Mouse (Mus musculus) testis, postnatal 14 days (tissue): ENCODE results near the gene Ubfd1.
"Not testable (repeated sequence)": the region's sequence is repeated elsewhere in the genome, so short reads cannot be mapped to it uniquely, and the experiment has no call there.

Experiments
- DNase-seq: peaks from one replicate; pipeline ENCODE4 v3.0.0; 2021; ENCODE audit warnings: low spot score

Ubfd1 gene

DNA sequence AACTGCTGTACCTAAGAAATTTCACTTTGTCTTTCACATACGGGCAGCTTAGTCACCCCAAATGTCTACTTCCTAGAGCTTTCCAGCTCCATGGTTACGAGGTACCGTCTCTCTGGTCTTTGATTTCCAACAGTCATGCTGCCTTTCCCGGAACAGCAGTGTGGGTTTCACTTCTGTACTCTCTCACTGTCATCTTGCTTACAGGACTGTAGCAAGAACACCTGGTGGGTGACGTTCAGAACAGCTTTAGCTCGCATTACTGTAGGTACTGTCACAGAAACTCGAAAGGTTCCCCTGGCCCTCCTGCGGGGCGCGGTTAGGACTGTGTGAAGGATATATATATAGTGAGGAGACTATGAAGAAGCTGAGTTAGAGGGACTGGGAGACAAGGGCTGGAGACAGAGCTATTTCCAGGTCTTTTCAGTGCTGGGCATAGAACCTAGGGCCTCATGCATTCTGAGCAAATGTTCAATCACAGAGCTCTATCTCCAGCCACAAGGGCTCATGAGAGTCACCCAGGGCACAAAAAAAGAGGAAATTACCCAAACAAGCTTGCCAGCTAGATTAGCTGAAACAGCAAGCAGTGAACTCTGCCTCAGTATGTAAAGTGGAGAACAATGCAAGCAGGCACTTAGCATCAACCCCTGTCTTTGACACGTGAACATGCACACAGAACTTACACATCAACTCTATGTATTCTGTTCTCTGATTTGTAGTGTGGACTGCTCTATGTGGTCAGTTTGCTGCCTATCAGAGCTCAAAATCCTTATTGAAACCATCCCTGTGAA is 20.4 kb downstream of the Ubfd1 start:
- no peak for DNase-seq

DNA sequence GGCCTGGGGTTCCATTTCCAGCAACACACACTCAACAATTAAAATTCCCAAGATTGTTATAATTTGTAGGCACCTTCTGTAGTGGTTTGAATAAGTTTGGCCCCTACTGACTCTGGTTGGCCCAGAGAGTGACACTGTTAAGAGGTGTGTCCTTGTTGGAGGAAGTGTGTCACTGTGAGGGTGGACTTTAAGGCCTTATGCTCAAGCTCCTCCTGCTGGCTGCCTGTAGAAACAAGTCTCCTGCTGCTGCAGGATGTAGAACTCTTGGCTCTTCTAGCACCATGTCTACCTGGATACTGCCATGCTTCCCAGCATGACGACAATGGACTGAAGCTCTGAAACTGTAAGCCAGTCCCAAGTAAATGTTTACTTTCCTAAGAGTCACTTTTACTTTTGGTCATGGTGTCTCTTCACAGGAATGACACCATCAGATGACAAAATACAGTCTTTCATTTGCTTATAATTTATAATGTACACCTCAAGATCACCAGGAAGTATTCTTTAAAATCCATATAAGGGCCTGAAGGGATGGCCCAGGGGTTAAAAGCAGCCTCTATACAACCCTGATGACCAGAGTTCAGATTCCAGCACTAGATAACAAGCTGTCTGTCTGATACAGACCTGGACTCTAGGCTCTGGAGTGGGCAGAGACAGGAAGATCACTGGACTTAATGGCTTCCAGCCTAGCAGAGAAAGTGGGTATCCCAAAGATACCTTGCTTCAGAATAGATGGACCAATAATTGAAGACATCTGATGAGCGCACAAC is 27.8 kb downstream of the Ubfd1 start:
- DNase-seq, result no peak

DNA sequence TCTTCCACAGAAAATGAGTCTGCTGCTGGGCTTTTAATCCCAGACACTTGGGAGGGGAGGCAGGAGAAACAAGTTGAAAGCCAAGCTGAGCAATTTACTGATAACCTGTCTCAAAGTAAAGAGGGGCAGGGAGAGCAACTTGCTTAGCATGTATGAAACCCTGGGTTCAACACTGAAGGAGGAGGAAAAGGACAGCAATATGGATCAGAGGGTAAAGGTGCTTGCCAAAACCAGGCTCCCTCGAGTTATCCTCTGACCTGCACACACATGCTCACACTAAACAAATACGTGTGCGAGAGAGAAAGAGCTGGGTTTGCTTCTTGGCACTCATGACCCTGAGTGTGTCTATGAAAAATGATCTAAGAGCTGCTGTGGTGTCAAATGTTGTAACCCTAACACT is 31.0 kb downstream of the Ubfd1 start:
- no peak for DNase-seq

DNA sequence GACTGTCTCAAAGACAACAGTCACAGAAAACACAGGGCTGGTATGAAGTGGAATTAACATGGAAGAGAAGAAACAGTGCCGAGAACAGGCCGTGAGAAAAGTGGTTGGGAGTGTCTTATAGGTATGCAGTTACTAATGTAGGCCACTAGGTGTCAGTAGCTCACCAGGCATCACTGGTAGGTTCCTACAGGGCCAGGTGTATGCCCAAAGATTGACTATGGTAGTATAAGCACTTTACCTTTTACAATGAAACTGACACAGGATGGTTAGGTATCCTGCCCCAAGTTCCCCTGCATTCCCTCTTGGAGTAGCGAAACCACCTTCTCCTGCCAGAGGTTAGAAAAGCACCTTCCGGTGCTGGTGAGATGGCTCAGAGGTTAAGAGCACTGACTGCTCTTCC is 32.2 kb downstream of the Ubfd1 start:
- DNase-seq, result no peak

DNA sequence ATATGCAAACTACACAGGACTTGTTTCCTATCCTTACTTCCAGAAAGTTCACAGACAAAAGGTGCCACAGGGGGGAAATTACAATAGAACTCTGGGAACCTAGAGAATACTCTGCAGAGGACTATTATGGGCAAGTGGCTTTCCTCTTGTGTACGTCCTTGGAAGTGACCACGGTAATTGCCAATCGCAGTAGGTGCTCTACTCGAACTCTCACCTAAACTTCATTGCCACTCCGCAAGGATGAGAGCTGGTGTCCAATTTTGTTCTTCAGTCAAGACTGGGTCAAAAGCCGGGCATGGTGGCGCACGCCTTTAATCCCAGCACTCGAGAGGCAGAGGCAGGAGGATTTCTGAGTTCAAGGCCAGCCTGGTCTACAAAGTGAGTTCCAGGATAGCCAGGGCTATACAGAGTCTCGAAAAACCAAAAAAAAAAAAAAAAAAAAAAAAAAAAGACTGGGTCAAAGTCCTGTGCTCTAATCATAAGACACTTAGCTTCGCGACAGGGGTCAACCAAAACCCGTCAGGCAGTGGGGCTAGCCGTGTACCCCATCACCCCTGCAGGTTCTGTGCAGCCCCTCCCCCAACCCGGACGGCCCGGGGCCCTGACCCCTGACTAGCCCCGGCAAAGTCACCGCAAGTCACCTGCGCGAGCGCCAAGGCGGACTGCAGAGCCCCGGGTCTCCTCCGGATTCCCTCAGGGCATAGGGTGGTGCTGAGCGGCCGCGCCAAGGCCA is 34.2 kb downstream of the Ubfd1 start:
- not testable (repeated sequence) for DNase-seq

DNA sequence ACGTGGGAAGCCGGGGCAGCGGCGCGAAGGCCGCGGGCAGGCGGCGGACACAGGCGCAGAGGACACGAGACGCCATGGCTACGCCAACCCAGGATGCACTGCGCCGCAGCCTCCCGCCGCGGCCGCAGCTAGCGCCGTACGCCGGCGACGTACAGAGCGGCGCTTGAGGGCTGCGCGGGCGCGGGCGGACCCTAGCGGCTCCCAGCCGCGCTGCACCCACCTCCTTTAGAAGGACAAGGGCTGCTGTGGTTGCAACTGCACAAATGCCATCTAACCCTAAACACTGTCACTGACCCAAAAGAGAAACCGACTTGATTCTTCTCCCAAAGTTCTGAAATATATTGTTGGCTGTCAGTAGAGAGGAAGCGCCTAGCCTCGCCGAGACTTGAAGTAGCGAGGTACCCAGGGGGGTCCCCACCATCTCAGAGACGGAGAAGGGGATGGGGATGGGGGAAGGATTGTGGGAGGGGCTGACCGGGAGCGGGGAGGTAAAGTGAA is 34.8 kb downstream of the Ubfd1 start, which contains the start of gene Ndufab1:
Gene Ndufab1 (minus strand): TSS at position 140 of the 498 bp plus-strand sequence.
- DNase-seq, result peak; percentile 87

DNA sequence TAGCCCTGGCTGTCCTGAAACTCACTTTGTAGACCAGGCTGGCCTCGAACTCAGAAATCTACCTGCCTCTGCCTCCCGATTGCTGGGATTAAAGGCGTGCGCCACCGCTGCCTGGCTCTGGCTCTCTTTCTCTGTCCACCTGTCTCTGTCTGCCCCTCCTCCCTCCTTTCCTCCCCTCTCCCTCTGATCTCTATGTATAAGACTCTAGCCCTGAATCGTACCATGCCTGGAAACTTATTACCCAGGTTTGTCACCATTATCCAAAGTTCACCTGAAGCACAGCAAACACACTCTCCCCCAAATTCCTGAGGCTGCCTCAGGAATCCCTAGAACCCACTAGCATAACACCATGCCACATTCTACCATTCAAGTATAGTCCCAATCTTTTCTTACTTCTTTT is 41.2 kb downstream of the Ubfd1 start:
- no peak for DNase-seq

DNA sequence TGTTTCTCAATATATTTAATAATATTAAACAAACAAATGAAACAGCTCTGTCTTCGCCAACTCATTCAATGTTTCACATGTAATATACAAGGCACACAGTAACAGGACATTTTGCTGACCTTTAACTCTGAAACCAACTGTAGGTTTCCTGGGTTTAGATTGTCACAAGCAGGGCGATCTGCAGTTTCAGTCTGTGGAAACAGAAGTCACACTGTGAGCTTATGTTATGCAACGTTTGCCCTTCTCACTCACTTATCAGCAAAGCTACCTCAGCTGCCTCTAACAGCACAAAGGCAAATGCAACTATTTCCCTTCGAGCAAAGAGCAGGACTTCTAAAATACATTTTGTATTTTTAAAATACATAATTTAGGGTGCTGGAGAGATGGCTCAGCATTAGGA is 56.5 kb downstream of the Ubfd1 start:
- no peak for DNase-seq

DNA sequence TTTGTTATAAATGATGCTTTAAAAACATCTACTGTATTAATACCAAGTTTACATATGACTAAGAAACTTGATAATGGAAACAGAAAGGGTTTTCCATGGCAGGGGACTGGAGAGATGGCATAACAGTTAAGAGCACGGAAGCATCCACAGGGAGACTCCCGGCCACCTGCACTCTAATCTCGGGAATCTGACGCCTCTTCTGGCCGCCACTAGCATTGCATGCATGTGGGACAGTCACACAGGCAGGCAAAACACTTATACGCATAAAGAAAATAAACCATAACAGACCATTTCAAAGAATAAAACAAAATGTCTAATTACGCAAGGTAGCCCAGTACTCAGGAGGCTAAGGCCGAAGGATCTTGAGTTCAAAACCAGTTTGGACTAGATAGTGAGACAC is 58.7 kb downstream of the Ubfd1 start:
- DNase-seq, result no peak

DNA sequence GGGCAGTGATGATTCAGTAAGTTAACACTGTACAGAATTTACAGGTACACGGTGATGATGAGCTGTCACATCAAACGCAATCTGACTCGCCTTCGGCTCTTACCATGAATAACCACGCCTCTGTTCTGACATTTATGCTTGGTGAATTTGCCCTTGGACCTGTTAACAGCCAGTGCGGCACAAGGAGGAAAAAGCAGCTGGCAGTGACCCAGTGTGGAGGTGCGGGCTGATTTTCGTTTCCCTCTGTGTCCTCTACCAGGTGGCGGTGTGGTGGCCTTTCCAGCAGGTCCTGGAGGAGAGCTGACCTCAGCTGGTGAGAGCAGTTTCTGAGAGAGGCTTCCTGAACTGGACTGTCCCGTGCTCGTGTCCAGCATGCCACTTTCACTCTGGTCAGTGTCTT is 60.0 kb downstream of the Ubfd1 start:
- DNase-seq, result no peak
